Mouse (Mus musculus) c-Kit-negative CD71-positive TER-119-positive erythroid progenitor cells, embryonic 14.5 days (primary cell): ENCODE data around the gene Il5.
"Not testable (repeated sequence)": the region's sequence is repeated elsewhere in the genome, so short reads cannot be mapped to it uniquely, and the experiment has no call there.

Experiments used
- DNase-seq: peaks from one replicate; pipeline ENCODE4 v3.0.0-alpha.2; 2013; ENCODE audit warnings: low read depth, low spot score

The Il5 gene

GRCm38 (mm10) chr11:53742353-53742752 lies 21.8 kb downstream of the Il5 start:
- no peak for DNase-seq

- no peak for DNase-seq
These were observed 24.7 kb downstream of the Il5 start for GRCm38 (mm10) chr11:53745260-53745659.

DNA sequence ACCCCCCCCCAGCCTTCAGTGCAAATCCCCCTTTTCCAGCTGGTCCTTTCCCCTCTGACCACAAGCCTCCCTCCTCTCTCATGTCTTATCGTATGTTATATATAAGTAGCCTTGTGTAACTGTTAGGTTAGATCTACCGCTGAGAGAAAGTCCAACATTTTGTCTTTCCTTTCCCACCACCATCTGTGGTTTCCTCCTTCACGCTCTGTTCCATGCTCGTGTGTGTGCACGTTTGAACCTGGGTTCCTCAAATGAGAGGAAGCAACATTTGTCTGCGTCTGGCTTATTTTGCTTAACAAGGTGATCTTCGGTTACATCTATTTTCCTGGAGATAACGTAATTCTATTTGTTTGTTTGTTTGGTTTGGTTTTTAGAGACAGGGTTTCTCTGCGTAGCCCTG lies 27.4 kb downstream of the Il5 start:
- DNase-seq = no peak

DNA sequence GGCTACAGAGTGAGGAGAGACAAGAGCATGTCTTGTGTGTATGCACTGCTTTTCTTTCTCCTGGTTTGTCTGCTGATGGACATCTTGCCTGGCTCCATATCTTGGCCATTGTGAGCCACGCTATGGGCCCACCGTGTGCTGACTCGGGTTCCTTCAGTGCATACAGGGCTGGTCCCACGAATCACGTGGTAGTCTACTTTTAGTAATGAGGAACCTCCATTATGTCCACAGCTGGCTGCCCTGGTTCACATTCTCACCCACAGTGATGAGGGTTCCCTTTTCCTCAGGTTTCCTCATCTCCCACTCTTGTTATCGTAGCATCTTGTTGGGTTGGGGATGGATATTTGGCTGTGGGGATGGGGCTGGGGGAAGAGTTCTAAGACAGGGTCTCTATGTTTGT lies 28.0 kb downstream of the Il5 start:
- no peak for DNase-seq

DNA sequence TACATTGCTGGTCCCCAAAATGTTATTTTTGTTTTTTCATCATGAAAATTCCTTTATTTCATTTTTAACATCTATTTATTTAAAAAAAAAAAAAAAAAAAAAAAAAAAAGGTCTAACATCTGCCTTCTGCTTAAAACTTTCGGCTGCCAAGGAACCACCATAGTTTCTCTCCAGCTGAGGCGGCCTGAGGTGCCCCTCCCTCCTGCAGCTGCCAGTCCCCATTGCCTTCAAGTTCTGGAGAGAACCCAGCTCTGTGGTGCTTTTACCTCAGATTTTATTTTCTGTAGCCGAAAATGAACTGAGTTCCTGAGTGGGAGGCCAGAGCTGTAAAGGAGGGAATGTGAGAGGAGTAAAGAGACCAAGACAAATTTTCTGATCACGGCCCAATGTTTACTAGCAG lies 28.7 kb downstream of the Il5 start:
- no peak for DNase-seq

GRCm38 (mm10) chr11:53749716-53750352 lies 29.2 kb downstream of the Il5 start:
- no peak for DNase-seq

DNA sequence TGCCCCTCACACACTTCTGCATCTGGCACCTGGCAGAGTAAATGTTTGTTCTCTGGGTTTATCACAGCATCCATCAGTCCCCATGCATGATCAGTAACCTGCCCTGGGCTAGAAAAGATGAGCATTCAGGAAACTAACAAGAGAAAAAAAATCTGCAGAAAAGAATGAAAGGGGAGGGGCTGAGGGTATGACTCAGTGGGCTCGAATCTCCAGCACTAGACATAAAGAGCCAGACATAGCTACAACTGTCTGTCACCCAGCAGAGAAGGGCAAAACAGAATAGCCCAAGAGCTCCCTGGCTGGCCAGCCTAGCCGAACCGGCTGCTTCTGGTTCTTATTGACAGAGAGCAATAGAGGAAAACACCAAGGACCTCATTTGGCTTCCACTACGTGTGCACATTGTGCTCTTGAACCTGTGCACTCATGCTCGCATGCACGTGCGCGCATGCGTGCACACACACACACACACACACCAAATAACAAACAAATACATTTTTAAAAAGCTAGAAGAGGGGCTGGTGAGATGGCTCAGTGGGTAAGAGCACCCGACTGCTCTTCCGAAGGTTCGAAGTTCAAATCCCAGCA lies 34.5 kb downstream of the Il5 start:
- DNase-seq = no peak

GRCm38 (mm10) chr11:53757612-53758011 lies 37.0 kb downstream of the Il5 start:
- no peak for DNase-seq

GRCm38 (mm10) chr11:53758033-53758432 lies 37.4 kb downstream of the Il5 start:
- not testable (repeated sequence) for DNase-seq

- no peak for DNase-seq
These were observed 38.3 kb downstream of the Il5 start for GRCm38 (mm10) chr11:53758791-53759351.

DNA sequence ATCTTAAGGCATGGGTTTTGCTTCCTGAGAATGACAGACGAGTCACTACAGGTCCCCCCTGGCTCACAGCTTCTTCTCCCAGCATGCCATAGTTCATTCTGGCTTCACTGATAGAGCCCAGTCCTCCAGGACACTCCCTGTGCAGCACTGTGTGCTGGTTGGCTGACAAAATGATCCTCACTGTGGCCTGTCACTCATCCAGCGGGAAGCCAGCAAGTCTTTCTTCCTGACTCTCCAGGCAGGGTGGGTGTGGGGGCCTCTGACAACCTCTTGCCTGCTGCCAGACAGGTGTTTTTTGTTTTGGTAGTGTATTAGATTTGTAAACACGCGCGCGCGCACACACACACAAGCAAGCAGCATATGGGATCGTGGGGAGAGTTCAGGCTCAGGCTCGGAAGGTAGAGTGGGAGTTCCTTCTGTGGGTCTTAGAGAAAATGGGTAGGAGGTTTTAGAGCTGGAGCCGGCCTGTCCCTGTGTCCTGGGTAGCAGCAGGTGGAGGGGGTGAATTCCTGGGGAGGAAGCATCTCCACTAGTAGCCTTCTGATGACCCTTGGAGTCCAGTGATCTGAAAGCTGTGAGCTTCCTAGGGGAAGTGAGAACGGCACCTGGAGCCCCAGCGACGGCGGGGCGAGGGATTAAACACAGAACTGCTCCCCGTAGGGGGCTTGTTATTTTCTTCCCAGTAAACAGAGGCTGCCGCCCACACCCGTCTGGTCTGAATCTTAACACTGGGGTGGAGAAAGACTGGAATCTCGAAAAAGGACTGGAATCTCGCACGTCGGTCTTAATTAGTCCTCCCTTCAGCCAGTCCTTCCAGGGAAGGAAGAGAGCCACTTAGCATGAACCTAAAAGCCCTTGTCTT lies 39.2 kb downstream of the Il5 start:
- no peak for DNase-seq

- no peak for DNase-seq
These were observed 40.7 kb downstream of the Il5 start for GRCm38 (mm10) chr11:53761284-53761683.

- no peak for DNase-seq
These were observed 41.2 kb downstream of the Il5 start for GRCm38 (mm10) chr11:53761822-53762221.

- DNase-seq = no peak
These were observed 41.8 kb downstream of the Il5 start for GRCm38 (mm10) chr11:53762426-53762825.

DNA sequence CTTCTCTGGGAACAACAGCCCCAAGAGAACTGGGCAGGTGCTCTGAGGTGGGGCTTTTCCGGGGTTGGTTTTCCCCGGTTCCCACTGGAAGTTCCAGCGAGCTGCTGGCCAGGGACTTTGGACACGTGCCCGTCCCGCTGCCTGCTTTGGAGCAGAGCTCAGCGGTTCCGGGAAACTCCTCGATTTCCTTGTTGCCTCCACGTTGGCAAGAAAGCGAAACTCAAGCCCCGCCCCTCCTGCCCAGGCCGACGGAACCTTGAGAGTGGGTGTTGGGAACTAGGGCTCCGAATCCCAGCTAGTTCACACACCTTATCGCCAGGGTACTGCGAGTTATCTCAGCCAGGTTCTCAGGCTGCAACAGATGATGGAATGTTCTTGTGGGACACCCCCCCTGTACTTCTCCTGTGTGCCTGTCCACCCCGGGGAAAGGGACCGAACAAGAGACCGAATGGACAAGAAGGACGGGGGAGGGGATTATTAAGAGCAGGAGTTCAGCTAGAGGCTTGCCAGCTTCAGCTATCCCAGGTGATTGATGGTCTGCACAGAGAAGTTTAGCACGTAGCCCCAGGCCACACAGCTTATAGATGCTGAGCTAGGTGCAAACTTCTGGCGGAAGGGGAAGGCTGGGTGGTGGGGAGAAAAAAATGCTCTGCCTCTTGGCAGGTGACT lies 42.4 kb downstream of the Il5 start:
- DNase-seq = no peak

DNA sequence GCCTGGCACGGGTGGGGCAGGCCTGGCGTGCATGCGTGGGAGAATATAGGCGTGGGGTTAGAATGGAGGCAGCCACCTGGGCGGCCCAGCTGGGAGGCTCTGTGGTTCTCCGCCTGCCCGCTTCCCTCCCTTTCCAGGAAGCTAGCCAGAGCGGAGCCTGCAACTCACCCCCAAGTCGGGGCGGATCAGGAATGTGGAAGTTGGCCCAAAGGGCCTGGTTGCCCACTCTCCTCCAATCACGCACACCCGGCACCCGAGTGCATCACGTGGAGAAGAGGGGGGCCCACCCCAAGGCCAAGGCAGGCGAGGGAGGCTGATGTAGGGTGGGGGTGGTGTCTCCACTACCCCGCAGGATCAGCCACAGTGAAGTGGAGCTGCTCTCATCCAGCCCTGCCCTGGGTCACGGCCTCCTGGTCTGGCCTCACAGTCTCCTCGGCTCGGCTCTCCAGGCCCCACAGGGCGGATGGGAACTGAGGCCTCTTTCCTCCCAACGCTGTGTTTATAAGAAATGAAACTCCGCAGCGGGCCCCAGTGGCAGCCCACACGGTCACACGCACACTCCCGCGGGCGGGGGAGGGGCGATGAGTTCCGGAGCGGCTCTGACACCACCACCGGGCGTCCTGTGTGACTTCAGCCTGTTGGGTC lies 43.0 kb downstream of the Il5 start:
- no peak for DNase-seq

- DNase-seq = no peak
These were observed 44.0 kb downstream of the Il5 start for GRCm38 (mm10) chr11:53764581-53764980.

GRCm38 (mm10) chr11:53768422-53769184 lies 48.0 kb downstream of the Il5 start:
- DNase-seq = no peak

DNA sequence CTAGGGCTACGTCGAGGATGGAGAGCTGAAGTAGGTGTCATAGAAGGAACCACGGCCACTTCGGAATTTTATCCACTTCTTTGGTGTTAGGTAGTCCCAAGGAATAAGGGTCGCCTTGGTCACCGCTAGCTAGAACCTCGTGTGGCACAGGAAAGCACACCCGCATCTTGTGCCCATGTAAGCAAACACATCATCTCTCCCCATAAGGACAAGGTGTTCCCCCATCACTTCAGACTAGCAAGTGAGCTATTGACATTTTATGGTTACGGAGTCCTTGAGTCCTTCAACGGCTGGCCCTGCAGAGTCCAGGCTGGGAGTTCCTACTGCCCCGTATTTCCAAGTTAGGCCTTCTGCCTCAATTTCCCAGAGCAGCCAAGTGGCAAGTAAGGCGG lies 48.6 kb downstream of the Il5 start:
- no peak for DNase-seq

DNA sequence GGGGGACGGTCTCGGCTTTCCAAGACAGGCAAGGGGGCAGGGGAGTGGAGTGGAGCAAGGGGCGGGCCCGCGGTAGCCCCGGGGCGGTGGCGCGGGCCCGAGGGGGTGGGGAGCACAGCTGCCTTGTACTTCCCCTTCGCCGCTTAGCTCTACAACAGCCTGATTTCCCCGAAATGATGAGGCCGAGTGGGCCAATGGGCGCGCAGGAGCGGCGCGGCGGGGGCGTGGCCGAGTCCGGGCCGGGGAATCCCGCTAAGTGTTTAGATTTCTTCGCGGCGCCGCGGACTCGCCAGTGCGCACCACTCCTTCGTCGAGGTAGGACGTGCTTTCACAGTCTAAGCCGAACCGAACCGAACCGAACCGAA lies 49.1 kb downstream of the Il5 start, which contains the start of gene Irf1:
Irf1 (plus strand) TSS at position 255 of the 365 bp plus-strand sequence.
- no peak for DNase-seq
